Mouse (Mus musculus): Measurements from ENCODE around the gene Pigt. TPM values are rescaled to one million over a fixed set of nuclear protein-coding genes. Genes with fewer than 3 reads are reported as not detected.

The Pigt gene
- total RNA-seq (2021) = 10 to 100 TPM; 27.2 to 33.5 TPM
- long read RNA-seq, experiment 1, partial matches to known transcripts = 1 of 2 reads
- long read RNA-seq, experiment 1, other reads (novel, unspliced or antisense) = 0 of 2 reads
- long read RNA-seq, experiment 2, partial matches to known transcripts = 2 of 4 reads
- long read RNA-seq, experiment 2, other reads (novel, unspliced or antisense) = 0 of 4 reads

DNA sequence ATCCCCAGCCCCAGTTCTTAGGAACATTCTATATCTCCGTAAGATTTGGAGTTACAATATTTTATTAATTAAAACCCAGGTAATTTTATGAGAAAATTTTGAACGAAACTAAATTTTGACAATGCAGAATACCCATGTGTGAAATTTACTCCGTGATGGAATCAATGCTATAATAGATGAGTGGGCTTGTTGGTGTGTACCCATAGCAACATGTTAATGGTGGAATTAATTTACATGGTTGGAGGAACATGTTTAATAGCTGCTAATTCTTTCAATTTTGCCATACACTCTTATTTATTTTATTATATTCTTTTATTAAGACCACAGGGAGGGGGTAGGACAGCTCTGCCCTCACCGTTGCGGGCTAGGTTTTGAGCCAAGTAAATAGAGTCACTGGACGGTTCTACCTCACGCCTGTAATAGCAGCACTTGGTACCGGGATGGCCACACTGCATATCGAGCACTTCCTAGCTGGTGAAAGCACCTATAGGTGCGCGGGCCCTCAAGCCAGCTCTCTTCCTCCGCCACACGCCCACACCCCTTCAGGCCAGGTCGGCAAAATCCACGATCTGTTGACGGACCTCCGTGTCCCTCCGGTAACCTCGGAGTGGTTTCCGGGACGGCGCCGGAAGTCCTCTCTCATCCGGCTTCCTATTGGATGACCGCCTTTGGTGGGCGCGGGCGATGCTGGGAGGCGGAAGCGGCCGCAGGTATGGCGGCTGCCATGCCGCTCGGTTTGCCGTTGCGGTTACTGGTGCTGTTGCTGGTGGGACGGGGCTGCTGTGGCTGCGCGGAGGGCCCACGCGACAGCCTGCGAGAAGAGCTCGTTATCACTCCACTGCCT lies at the start of gene Pigt:
Gene Pigt, plus strand, starts transcription at position 674 of the 844 bp plus-strand sequence.
- intact Hi-C loops (cut with DNase I) = loop anchor here (5.0 kb wide), 1 partner anchor 35 kb away; the partner anchor contains the start of gene Gm20458
- no peak for TF ChIP-seq CTCF (IDR thresholded peaks at IDR 0.05)
- peak within 1 kb of the TSS; percentile 95 for H3K27ac ChIP-seq
- DNase-seq = peak; percentile 93
- H3K4me3 ChIP-seq = peak within 1 kb of the TSS; percentile 96

DNA sequence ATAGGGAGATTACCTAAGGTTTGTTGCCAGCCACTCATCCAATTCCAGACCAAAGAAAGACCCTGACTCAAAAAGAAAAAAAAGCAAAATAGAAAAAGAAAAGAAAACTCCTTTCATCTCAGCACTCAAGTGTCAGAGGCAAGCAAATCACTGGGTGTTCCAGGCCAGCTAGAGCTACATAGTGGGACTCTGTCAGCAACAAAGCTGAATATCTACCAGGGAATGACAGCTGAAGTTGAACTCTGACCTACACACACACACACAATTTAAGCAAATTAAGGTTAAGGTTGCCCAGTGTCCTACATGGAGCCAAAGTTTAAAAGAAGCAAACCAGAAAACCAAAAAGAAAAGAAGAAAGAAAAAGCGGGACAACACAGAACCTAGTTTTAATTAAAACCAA lies 49.2 kb upstream of the Pigt start:
- TF ChIP-seq CTCF (IDR thresholded peaks at IDR 0.05) = no peak
- Histone ChIP-seq H3K27ac (no peak overlapping the region), H3K4me3 (no peak overlapping the region)
- intact Hi-C loops (cut with DNase I) = no loop called here
- DNase-seq = no peak

DNA sequence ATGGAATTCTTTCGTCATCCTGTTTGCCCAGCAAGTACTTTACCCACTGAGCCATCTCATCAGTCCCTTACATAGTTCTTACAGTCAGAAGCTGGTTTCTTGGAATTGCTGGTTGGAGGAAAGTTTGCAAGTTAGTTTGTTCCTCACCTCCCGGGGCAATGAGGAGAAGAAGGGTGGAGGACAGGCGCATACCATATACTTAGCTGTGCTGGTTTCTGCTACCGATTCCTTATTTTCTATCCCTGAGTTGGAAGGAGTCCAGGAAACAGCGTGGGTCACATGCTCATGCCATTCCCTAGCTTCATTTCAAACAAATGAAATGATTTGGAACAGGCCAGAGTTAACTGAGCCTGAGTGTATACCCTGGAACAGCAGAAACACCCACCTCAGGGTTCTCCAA lies 48.4 kb upstream of the Pigt start:
- no peak for DNase-seq
- intact Hi-C loops (cut with DNase I) = no loop called here
- no peak overlapping the region for H3K4me3 ChIP-seq
- H3K27ac ChIP-seq = no peak overlapping the region
- TF ChIP-seq CTCF (IDR thresholded peaks at IDR 0.05) = no peak

DNA sequence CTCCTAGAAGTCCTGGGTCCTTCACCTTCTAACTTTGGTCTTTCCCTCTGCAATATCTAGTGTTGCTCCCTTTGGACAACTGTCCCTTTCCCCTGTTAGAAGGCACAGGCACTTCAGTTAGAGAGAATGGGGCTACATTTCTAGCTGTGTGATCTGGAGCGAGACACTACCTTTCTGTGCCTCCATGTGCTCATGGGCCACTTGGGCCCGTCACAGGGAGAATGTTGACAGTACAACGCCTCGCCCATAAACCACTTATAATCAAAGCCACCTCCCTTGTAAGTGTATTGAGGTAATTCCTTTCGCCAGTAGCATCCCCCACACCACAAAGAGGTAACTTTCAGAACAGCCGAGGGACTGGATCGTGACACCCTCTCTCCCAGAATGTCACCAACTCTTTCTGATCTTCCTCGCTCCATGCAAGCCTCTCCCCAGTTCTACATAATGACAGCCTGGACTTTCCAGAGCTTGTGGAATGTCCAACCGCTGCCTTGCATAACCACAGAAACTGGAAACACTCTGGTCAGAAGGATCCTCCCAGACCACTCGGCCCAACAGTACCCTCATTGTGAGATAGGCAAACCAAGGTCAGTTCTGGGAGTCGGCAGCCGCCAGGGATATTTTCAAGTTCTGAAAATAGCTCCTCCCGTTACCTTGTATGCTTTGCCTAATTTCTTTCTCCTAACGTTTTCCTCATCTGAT lies 47.8 kb upstream of the Pigt start:
- intact Hi-C loops (cut with DNase I) = no loop called here
- Histone ChIP-seq H3K27ac (peak overlapping the region; percentile 16; the same call in 1 of the 2 replicates), H3K4me3 (no peak overlapping the region)
- TF ChIP-seq CTCF (IDR thresholded peaks at IDR 0.05) = no peak
- DNase-seq = no peak

DNA sequence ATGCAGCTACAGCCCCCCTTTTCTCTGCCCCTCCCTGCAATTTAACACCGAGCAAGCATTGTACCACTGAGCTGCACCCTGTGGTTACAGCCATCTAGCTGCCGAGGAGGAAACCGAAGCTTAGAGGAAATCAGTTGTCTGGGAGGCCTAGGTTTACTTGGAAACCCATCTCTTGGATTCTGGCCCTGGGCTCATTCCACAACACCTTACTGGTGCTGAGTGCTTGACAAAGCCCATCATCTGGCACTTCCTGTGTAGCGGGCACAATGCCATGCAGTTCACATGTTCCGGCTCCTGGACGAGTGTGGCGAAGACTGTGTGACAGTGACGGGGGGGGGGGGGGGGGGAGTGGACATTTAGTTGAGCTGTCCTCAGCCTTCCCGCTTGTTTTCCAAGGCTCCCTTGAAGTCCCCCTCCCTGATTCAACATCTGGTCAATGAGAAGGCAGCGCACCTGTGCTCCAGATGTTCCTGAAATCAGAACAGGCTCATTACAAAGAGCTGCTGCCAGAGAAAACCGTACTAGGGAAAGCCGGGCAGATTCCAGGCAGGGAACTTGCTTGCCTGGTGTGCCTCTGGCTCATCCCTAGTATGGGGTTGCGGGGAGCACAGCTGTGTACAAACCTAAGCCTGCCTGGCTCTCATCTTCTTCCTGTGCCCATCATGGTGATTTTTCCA lies 45.2 kb upstream of the Pigt start:
- Histone ChIP-seq H3K27ac (no peak overlapping the region), H3K4me3 (no peak overlapping the region)
- peak; percentile 52 for DNase-seq
- TF ChIP-seq CTCF (IDR thresholded peaks at IDR 0.05) = no peak
- intact Hi-C loops (cut with DNase I) = no loop called here

DNA sequence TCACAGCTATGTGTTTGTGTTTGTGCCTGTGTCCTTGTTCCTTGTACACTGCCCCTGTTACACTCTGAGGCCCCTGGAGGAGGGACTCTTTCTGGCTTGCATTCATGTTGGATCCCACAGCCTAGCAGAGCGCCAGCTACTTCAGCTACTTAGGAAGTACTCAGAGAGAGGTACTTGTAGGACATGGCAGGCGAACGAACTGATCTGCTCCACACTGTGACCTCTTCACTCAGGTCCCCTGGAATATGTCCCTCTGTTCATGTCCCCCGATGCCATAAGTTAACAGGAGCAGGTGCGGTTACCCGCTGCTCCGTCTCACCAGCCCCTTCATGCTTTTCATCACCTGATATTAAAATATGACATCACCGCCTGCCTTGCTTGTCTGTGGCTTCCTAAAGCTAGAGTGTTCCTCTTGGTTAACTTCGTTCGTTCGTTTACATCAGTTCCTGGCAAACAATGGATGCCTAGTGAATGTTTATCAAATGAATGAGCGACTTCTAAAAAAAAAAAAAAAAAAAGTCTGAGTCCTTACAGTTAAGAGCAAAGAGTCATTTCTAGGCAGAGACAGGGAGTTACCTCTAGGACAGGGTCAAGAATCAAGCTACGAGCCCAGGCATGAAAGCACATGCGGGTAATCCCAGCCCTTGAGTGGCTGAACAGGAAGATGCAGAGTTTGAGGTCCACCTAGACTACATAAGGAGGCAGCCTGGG lies 44.1 kb upstream of the Pigt start:
- intact Hi-C loops (cut with DNase I) = no loop called here
- Histone ChIP-seq H3K4me3 (no peak overlapping the region), H3K27ac (no peak overlapping the region)
- no peak for DNase-seq
- TF ChIP-seq CTCF (IDR thresholded peaks at IDR 0.05) = no peak

DNA sequence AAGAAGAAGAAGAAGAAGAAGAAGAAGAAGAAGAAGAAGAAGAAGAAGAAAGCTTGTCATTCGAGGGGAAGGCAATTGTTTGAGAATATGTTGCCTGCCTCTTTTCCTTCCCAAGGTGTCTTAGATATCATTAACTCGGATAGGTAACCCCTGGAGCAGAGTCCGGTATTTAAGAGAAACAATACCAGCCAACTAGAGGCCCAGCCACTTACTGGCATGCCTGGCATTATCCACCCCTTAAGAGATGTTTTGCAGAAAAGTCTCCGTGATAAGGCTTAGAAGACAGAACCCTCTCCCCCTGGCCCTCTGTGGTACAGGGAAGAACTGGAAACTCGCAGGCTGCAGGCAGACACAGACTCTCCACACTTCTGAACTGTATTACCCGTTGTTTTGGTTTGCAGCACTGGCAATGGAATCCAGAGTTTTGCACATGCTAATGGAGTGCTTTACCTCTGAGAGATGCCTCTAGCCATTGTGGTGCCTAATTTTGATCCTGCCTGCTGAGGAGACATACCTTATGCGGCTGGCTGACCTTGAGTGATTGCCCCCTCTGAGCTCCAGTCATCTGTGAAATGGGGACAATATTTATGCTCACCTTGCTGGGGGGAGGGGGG lies 43.3 kb upstream of the Pigt start:
- H3K27ac ChIP-seq = peak overlapping the region; percentile 85; the same call in 1 of the 2 replicates
- no peak for TF ChIP-seq CTCF (IDR thresholded peaks at IDR 0.05)
- DNase-seq = no peak
- H3K4me3 ChIP-seq = no peak overlapping the region
- intact Hi-C loops (cut with DNase I) = loop anchor here (2.0 kb wide), 1 partner anchor 13 kb away; no protein-coding TSS in a partner anchor

DNA sequence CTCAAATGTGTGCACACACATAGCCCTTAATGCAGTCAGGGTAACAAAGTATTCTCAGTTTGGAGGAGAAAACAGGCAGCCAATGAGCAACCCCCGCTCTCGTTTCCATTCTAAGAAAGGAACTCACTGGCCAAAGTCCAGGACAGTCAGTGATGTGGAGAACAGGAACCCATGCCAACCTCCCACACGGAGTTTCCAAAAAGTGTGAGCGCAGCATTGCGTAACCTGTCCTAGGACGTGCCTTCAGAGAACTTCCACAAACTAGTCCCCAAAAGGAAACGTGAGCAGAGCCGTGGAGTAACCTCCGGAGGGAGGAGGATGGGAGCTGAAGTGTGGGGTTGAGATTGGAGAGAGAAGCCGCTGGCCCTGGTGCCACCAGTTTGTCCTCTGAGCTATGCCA lies 42.5 kb upstream of the Pigt start:
- intact Hi-C loops (cut with DNase I) = loop anchor here (2.0 kb wide), 1 partner anchor 14 kb away; no protein-coding TSS in a partner anchor
- DNase-seq = peak; percentile 85
- TF ChIP-seq CTCF (IDR thresholded peaks at IDR 0.05) = no peak
- Histone ChIP-seq H3K4me3 (peak overlapping the region; percentile 24; the same call in 1 of the 2 replicates), H3K27ac (peak overlapping the region; percentile 85)

DNA sequence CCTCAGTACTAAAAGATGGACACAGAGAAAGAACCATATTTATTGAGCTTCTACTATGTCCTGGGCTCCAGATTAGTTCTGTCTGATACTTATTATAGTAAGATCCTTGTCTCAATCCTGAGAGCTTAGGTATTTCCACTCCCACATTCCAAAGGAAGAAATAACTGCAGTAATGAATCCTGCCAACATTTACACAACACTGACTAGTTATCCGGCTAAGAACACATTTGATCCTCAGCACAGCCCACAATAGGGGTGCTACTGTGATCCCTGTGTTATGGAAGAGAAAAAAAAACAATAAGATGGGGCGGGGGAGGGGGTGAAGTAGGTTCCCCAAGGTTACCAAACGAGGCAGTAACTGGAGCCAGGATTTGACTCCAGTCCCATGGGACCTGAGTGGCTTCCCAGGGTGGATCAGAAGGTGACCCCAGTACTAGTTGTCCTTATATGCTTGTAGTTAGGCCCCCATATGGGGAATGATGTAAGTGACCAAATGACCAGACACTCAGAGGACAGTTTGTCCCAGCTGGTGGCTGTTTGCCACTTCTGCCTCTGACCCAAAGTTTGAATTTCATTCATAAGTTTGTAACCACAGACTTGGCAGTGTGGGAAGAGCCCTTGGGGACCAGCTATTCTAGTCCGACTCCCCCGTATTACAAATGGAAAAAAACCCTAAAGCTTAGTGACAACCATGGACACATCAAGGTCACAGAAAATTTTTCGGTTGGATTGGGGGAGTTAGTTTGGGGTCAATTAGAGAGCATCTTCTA lies 41.7 kb upstream of the Pigt start:
- Histone ChIP-seq H3K27ac (peak overlapping the region; percentile 85), H3K4me3 (no peak overlapping the region)
- TF ChIP-seq CTCF (IDR thresholded peaks at IDR 0.05) = no peak
- intact Hi-C loops (cut with DNase I) = loop anchor here (2.0 kb wide), 1 partner anchor 15 kb away; no protein-coding TSS in a partner anchor
- peak; percentile 75 for DNase-seq

DNA sequence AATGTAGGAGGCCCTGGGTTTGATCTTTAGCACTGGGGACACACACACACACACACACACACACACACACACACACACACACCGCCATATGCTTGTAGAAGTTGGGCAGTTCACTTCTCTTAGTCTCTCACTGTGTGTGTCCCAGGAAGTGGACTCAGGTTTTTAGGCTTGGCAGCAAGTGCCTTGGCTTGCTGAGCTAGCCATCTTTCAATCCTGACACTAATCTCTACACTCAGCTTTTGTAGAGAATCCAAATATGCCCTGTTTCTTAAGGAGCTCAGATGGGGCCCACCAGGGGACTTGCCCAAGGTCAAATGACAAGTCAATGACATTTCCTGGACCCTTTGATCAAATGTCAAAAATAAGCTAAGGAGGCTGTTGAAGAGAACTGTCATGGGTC lies 40.9 kb upstream of the Pigt start:
- Histone ChIP-seq H3K27ac (peak overlapping the region; percentile 85), H3K4me3 (no peak overlapping the region; the same call in 1 of the 2 replicates)
- no peak for TF ChIP-seq CTCF (IDR thresholded peaks at IDR 0.05)
- no peak for DNase-seq
- intact Hi-C loops (cut with DNase I) = no loop called here

Data from gastrocnemius, adult 2 months (tissue).